ENCODE assay signal across 11 mouse cellular contexts in the genomic region with DNA sequence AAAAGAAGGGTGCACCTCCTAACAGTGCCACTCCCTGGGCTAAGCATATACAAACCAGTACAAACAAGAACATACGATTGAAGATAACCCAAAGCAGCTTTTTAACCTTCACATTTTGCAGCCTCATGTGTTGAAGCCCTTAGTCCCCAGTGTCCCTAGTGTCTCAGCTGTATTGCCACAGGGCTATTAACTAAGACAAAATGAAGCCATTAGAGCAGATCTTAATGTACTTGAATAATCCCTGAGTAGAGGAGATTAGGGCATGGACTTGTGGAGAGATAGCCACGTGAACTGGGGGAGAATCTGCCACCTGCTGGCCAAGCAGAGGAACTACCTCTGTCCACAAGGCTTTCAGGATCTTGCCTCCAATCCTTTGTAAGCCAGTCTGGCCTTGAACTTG. TPM values are rescaled to one million over a fixed set of nuclear protein-coding genes. Genes with fewer than 3 reads are reported as not detected.
A peak's percentile ranks its signal among the peaks of the same experiment; 100 is the strongest.
DNase-seq lines count a peak whose midpoint lies in the region; ATAC-seq and TF ChIP-seq lines count a peak whose summit lies in the region.
"Not testable (repeated sequence)": the region's sequence is repeated elsewhere in the genome, so short reads cannot be mapped to it uniquely, and the experiment has no call there.
"Had no signal": no experiment of that assay in that cellular context is flagged by ENCODE, and none has a peak within 500 bp of the region (broad histone marks: within the 10 kb centered on the region; RNA-seq: fewer than 3 reads in every experiment).

No protein-coding gene starts in this region.

- not testable (repeated sequence) for H3K9ac ChIP-seq in ES-Bruce4 (ENCODE audit: low read depth, poor library complexity, severe bottlenecking); intestine, embryonic 14.5 days (ENCODE audit: low read length); lung, embryonic 14.5 days

- TF ChIP-seq POLR2A in ES-Bruce4 (IDR thresholded peaks at IDR 0.05; ENCODE audit: insufficient read depth, low read length); bone marrow, adult 2 months (IDR thresholded peaks at IDR 0.05; ENCODE audit: borderline replicate concordance, control insufficient read depth, low read depth, low read length); myocyte (IDR thresholded peaks at IDR 0.05; ENCODE audit: insufficient read length, low read depth): not testable (repeated sequence)

- intact Hi-C loops in gastrocnemius, adult 2 months (cut with DNase I): not testable (repeated sequence)

- H3ac ChIP-seq in myocyte (ENCODE audit: control insufficient read depth, insufficient read length): not testable (repeated sequence)

- H3K36me3 ChIP-seq in ES-Bruce4 (ENCODE audit: control insufficient read depth, insufficient read depth, low read length, poor library complexity, severe bottlenecking); intestine, embryonic 14.5 days (ENCODE audit: control insufficient read depth, insufficient read depth, low read length); lung, embryonic 14.5 days (ENCODE audit: insufficient read depth); myocyte (ENCODE audit: control insufficient read depth, insufficient read depth); splenic B cell, adult 2 months (ENCODE audit: control insufficient read depth, insufficient read depth, low read length, poor library complexity, severe bottlenecking): not testable (repeated sequence)

- not testable (repeated sequence) for ATAC-seq in intestine, embryonic 14.5 days (replicated peaks; ENCODE audit: low FRiP score, low TSS enrichment, low read depth)
- ATAC-seq in lung, embryonic 14.5 days (ENCODE audit: insufficient read depth): peak; percentile 21; the same call in 1 of the 2 replicates

- H3K4me1 ChIP-seq in ES-Bruce4 (ENCODE audit: control insufficient read depth, insufficient read depth, low read length); bone marrow, adult 2 months (ENCODE audit: control insufficient read depth, insufficient read depth, low read length); intestine, embryonic 14.5 days (replicated peaks; ENCODE audit: control insufficient read depth, insufficient read depth, low read length); lung, embryonic 14.5 days (ENCODE audit: insufficient read depth): not testable (repeated sequence)

- 34% methylated on average over 2 of the region's 2 CpGs for WGBS in bone marrow, adult 2 months
- 42% methylated on average over 2 of the region's 2 CpGs for WGBS in intestine, embryonic 14.5 days
- WGBS in lung, embryonic 14.5 days: 41% methylated on average over 2 of the region's 2 CpGs

- H3K27ac ChIP-seq in ES-Bruce4 (ENCODE audit: insufficient read depth, low read length); bone marrow, adult 2 months (ENCODE audit: control insufficient read depth, insufficient read depth, low read depth, low read length, poor library complexity); gastrocnemius, adult 2 months; intestine, embryonic 14.5 days (ENCODE audit: low read depth); lung, embryonic 14.5 days (ENCODE audit: low read depth): not testable (repeated sequence)

- not testable (repeated sequence) for H3K4me3 ChIP-seq in ES-Bruce4 (ENCODE audit: low read depth, low read length); bone marrow, adult 2 months (replicated peaks; ENCODE audit: control insufficient read depth, low read depth, low read length); gastrocnemius, adult 2 months; intestine, embryonic 14.5 days (ENCODE audit: low read depth, low read length); lung, embryonic 14.5 days (ENCODE audit: low read depth, low read length); myocyte

- H3K9me3 ChIP-seq in ES-Bruce4 (replicated peaks; ENCODE audit: control insufficient read depth, insufficient read depth, low read length, poor library complexity, severe bottlenecking); intestine, embryonic 14.5 days (ENCODE audit: control insufficient read depth, low read length); lung, embryonic 14.5 days (ENCODE audit: low read depth, low read length): not testable (repeated sequence)

- H3K4me2 ChIP-seq in intestine, embryonic 14.5 days (ENCODE audit: low read length); lung, embryonic 14.5 days; myocyte (ENCODE audit: low read depth): not testable (repeated sequence)

- peak; percentile 71 for TF ChIP-seq CTCF in ES-Bruce4 (IDR thresholded peaks at IDR 0.05; ENCODE audit: low read depth, low read length)
- peak; percentile 81 for TF ChIP-seq CTCF in bone marrow, adult 2 months (IDR thresholded peaks at IDR 0.05; ENCODE audit: control insufficient read depth, insufficient read depth, low read length)
- TF ChIP-seq CTCF in gastrocnemius, adult 2 months (IDR thresholded peaks at IDR 0.05): peak; percentile 75
- TF ChIP-seq CTCF in lung, embryonic 14.5 days (IDR thresholded peaks at IDR 0.05; ENCODE audit: low read depth): peak; percentile 83

- not testable (repeated sequence) for H3K27me3 ChIP-seq in ES-Bruce4 (ENCODE audit: control insufficient read depth, insufficient read depth, low read length, poor library complexity, severe bottlenecking); intestine, embryonic 14.5 days (replicated peaks; ENCODE audit: control insufficient read depth, insufficient read depth, low read length); lung, embryonic 14.5 days (ENCODE audit: insufficient read depth, low read length); myocyte (ENCODE audit: control insufficient read depth, insufficient read depth, insufficient read length); splenic B cell, adult 2 months (ENCODE audit: control insufficient read depth, insufficient read depth, low read length, poor library complexity, severe bottlenecking)

- H3K79me2 ChIP-seq in myocyte (ENCODE audit: control insufficient read depth, insufficient read depth): not testable (repeated sequence)

- TF ChIP-seq EP300 in ES-Bruce4 (IDR thresholded peaks at IDR 0.05; ENCODE audit: insufficient read depth, low read depth, low read length): not testable (repeated sequence)

- peak; percentile 55 for DNase-seq in embryo, embryonic 10.5 days (ENCODE audit: low spot score)
- not testable (repeated sequence) for DNase-seq in gastrocnemius, adult 2 months
- DNase-seq in intestine, embryonic 14.5 days (ENCODE audit: low spot score): peak; percentile 53
- peak; percentile 48 for DNase-seq in lung, embryonic 14.5 days
- peak; percentile 59 for DNase-seq in splenic B cell, adult 2 months (ENCODE audit: low read depth, low spot score)

TF ChIP-seq in myocyte, 11 proteins besides CTCF, POLR2A, EP300 and RAD21:
- peak; percentile 14 for TF ChIP-seq USF1 (IDR thresholded peaks at IDR 0.05; ENCODE audit: low read depth)
TF ChIP-seq in myocyte: peak in this region for 1; not testable (repeated sequence) for 10.

RNA-seq across cellular contexts. Expression of gene Ly6a, which starts 21.6 kb away (rescaled TPM):
- polyA plus RNA-seq in ES-Bruce4 (2011; ENCODE audit: insufficient read depth, insufficient read length, low read depth, missing spikeins): 5.4 and 7.1 TPM in 2 replicates
- 11.1 and 37.2 TPM in 2 replicates for polyA plus RNA-seq in bone marrow, adult 2 months (2011; ENCODE audit: insufficient read depth, insufficient read length, low replicate concordance, missing spikeins)
- 10 to 100 TPM; 56.5 to 74.4 TPM for total RNA-seq in gastrocnemius, adult 2 months (2021)
- polyA plus RNA-seq in intestine, embryonic 14.5 days (2014; fragmentation: Nextera tagmentation; extraction: Ambion mirVana): 8.7 and 10.8 TPM in 2 replicates
- polyA plus RNA-seq in lung, embryonic 14.5 days (2014; fragmentation: Nextera tagmentation; extraction: Ambion mirVana): 2.3 and 4.8 TPM in 2 replicates
- 219 TPM for polyA plus RNA-seq in myocyte (2012; fragmentation: generic; extraction: Trizol)

RNA-seq across cellular contexts. Expression of gene Ly6c1, which starts 29.2 kb away (rescaled TPM):
- polyA plus RNA-seq in ES-Bruce4 (2011; ENCODE audit: insufficient read depth, insufficient read length, low read depth, missing spikeins) (2.0 and 2.1 TPM in 2 replicates), myocyte (2012; fragmentation: generic; extraction: Trizol) (77.8 TPM)
- 19.7 and 38.3 TPM in 2 replicates for polyA plus RNA-seq in bone marrow, adult 2 months (2011; ENCODE audit: insufficient read depth, insufficient read length, low replicate concordance, missing spikeins)
- total RNA-seq in gastrocnemius, adult 2 months (2021): 100 to 1,000 TPM; 116 to 134 TPM
- 9.4 and 9.8 TPM in 2 replicates for polyA plus RNA-seq in intestine, embryonic 14.5 days (2014; fragmentation: Nextera tagmentation; extraction: Ambion mirVana)
- 7.5 and 9.4 TPM in 2 replicates for polyA plus RNA-seq in lung, embryonic 14.5 days (2014; fragmentation: Nextera tagmentation; extraction: Ambion mirVana)

RNA-seq across cellular contexts. Expression of gene Ly6i, which starts 36.2 kb away (rescaled TPM):
- polyA plus RNA-seq in ES-Bruce4 (2011; ENCODE audit: insufficient read depth, insufficient read length, low read depth, missing spikeins) (not detected in 2 replicates), myocyte (2012; fragmentation: generic; extraction: Trizol) (0.20 TPM)
- 2.1 TPM in 1 of 2 replicates, not detected in the other for polyA plus RNA-seq in bone marrow, adult 2 months (2011; ENCODE audit: insufficient read depth, insufficient read length, low replicate concordance, missing spikeins)
- under 1 TPM; 0.33 to 0.43 TPM for total RNA-seq in gastrocnemius, adult 2 months (2021)
- not detected in 2 replicates for polyA plus RNA-seq in intestine, embryonic 14.5 days (2014; fragmentation: Nextera tagmentation; extraction: Ambion mirVana)
- polyA plus RNA-seq in lung, embryonic 14.5 days (2014; fragmentation: Nextera tagmentation; extraction: Ambion mirVana): not detected in 2 replicates
- polyA plus RNA-seq: forebrain, embryonic 15.5 days; hindbrain, embryonic 16.5 days; limb, embryonic 10.5 days had no signal
